Mouse (Mus musculus): ENCODE data around the gene Olfr437. TPM values are rescaled to one million over a fixed set of nuclear protein-coding genes. Genes with fewer than 3 reads are reported as not detected.
"Not testable (repeated sequence)": the region's sequence is repeated elsewhere in the genome, so short reads cannot be mapped to it uniquely, and the experiment has no call there.

Olfr437 gene
- polyA plus RNA-seq, 1 experiment = not detected

DNA sequence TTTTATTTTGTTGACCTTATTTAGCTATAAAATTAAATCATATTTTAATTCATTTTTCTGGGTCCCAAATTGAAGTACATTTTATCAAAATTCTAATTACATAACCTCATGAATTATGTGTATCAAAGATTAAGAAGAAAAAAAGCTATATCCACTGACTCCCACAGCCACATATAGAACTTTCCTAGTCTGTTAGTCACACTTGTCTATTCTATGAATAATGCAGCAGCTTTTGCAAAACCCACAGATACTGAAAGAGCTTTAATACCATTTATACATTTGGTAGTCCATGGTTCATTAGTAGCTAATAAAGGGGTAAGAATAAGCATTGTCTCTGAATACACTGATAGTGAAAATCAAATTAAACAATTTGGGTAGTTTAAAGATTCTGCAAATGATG is 39.7 kb downstream of the Olfr437 start:
- Histone ChIP-seq H3ac (ENCODE audit: control insufficient read depth, insufficient read length) (no peak overlapping the region), H3K4me2 (ENCODE audit: low read depth) (no peak overlapping the region), H3K36me3 (ENCODE audit: control insufficient read depth, insufficient read depth) (no peaks in the 10 kb centered on the region), H3K4me3 (no peak overlapping the region), H3K27me3 (ENCODE audit: control insufficient read depth, insufficient read depth, insufficient read length) (no peaks in the 10 kb centered on the region), H3K79me2 (ENCODE audit: control insufficient read depth, insufficient read depth) (no peaks in the 10 kb centered on the region)
- TF ChIP-seq MYOD1 (IDR thresholded peaks at IDR 0.05; ENCODE audit: control insufficient read depth in 1 of 3, insufficient read length in 2 of 3, low read depth in 2 of 3) (no peak), USF1 (IDR thresholded peaks at IDR 0.05; ENCODE audit: low read depth) (no peak), MYOG (IDR thresholded peaks at IDR 0.05; ENCODE audit: control insufficient read depth in 1 of 3, insufficient read depth in 1 of 3, insufficient read length in 2 of 3, low read depth in 2 of 3) (no peak), REST (IDR thresholded peaks at IDR 0.05; ENCODE audit: insufficient read depth, insufficient read length) (no peak), POLR2AphosphoS2 (IDR thresholded peaks at IDR 0.05; ENCODE audit: insufficient read length, low read depth) (no peak), E2F4 (IDR thresholded peaks at IDR 0.05; ENCODE audit: insufficient read depth) (no peak)

DNA sequence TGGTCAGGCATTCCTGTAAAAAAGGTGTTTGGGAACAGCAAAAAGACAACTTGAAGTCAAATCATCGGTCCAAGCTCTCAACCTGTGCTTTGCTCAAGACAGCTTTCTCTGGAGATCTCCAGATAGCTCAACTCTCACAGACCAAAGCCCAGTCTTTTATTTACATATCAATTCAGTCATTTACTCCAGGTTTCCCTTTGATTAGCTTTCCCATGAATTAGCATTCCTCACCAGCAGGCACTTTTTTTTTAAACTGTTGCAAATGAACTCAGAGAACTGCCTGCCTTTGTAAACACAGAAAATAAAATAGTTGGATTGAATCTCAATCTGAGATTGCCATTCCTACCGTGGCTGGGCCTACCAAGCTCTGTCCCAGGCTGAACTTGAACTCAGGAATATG is 42.3 kb downstream of the Olfr437 start:
- no peak overlapping the region for H3ac ChIP-seq (ENCODE audit: control insufficient read depth, insufficient read length)
- TF ChIP-seq CEBPB (IDR thresholded peaks at IDR 0.05; ENCODE audit: insufficient read depth, poor library complexity, severe bottlenecking) (no peak), POLR2AphosphoS2 (IDR thresholded peaks at IDR 0.05; ENCODE audit: insufficient read length, low read depth) (no peak), SRF (IDR thresholded peaks at IDR 0.05; ENCODE audit: control insufficient read depth, insufficient read length, low read depth) (no peak), MAX (IDR thresholded peaks at IDR 0.05; ENCODE audit: low read depth) (no peak), E2F4 (IDR thresholded peaks at IDR 0.05; ENCODE audit: insufficient read depth) (no peak), MYOG (IDR thresholded peaks at IDR 0.05; ENCODE audit: control insufficient read depth in 1 of 3, insufficient read depth in 1 of 3, insufficient read length in 2 of 3, low read depth in 2 of 3) (no peak), TCF12 (IDR thresholded peaks at IDR 0.05; ENCODE audit: insufficient read depth, poor library complexity, severe bottlenecking) (no peak), USF1 (IDR thresholded peaks at IDR 0.05; ENCODE audit: low read depth) (no peak), TCF3 (IDR thresholded peaks at IDR 0.05; ENCODE audit: insufficient read length, low read depth) (no peak), POLR2A (IDR thresholded peaks at IDR 0.05; ENCODE audit: insufficient read length, low read depth) (no peak), MYOD1 (IDR thresholded peaks at IDR 0.05; ENCODE audit: control insufficient read depth in 1 of 3, insufficient read length in 2 of 3, low read depth in 2 of 3) (no peak), REST (IDR thresholded peaks at IDR 0.05; ENCODE audit: insufficient read depth, insufficient read length) (no peak)
- H3K27me3 ChIP-seq (ENCODE audit: control insufficient read depth, insufficient read depth, insufficient read length) = no peaks in the 10 kb centered on the region
- H3K4me2 ChIP-seq (ENCODE audit: low read depth) = no peak overlapping the region
- no peaks in the 10 kb centered on the region for H3K36me3 ChIP-seq (ENCODE audit: control insufficient read depth, insufficient read depth)
- no peaks in the 10 kb centered on the region for H3K79me2 ChIP-seq (ENCODE audit: control insufficient read depth, insufficient read depth)
- H3K4me3 ChIP-seq = no peak overlapping the region

- not testable (repeated sequence) for H3ac ChIP-seq (ENCODE audit: control insufficient read depth, insufficient read length); H3K4me2 ChIP-seq (ENCODE audit: low read depth); H3K36me3 ChIP-seq (ENCODE audit: control insufficient read depth, insufficient read depth); H3K4me3 ChIP-seq; H3K79me2 ChIP-seq (ENCODE audit: control insufficient read depth, insufficient read depth); H3K27me3 ChIP-seq (ENCODE audit: control insufficient read depth, insufficient read depth, insufficient read length)
Measured at GRCm38 (mm10) chr6:43212873-43213272, 49.8 kb downstream of the Olfr437 start, which contains the start of gene Olfr434. Olfr434 (plus strand) TSS chr6:43213021.

Other genes with a start within 250 kb of the Olfr437 start
- gene Olfr446, start 241.9 kb upstream of the Olfr437 start, polyA plus RNA-seq (2012; fragmentation: generic; extraction: Trizol) = not detected
- not detected for gene Olfr444, start 214.2 kb upstream of the Olfr437 start, polyA plus RNA-seq (2012; fragmentation: generic; extraction: Trizol)
- not detected for gene Olfr441, start 56.9 kb upstream of the Olfr437 start, polyA plus RNA-seq (2012; fragmentation: generic; extraction: Trizol)
- not detected for gene Olfr237-ps1, start 16.7 kb upstream of the Olfr437 start, polyA plus RNA-seq (2012; fragmentation: generic; extraction: Trizol)
- not detected for gene Olfr13, start 8.9 kb downstream of the Olfr437 start, polyA plus RNA-seq (2012; fragmentation: generic; extraction: Trizol)
- not detected for gene Olfr435, start 33.9 kb downstream of the Olfr437 start, polyA plus RNA-seq (2012; fragmentation: generic; extraction: Trizol)
- not detected for gene Olfr434, start 49.7 kb downstream of the Olfr437 start, polyA plus RNA-seq (2012; fragmentation: generic; extraction: Trizol)
- gene Olfr47, start 68.2 kb downstream of the Olfr437 start, polyA plus RNA-seq (2012; fragmentation: generic; extraction: Trizol) = not detected
- gene Arhgef5, start 102.3 kb downstream of the Olfr437 start, polyA plus RNA-seq (2012; fragmentation: generic; extraction: Trizol) = 14.5 TPM
- gene Nobox, start 146.3 kb downstream of the Olfr437 start, polyA plus RNA-seq (2012; fragmentation: generic; extraction: Trizol) = not detected